Mouse (Mus musculus) thymus, postnatal 0 days (tissue): ENCODE data around the gene Tnfaip3. TPM values are rescaled to one million over a fixed set of nuclear protein-coding genes. Genes with fewer than 3 reads are reported as not detected.

Experiments used
- DNase-seq: peaks from one replicate; pipeline ENCODE4 v3.0.0-alpha.2; 2015; ENCODE audit warnings: low spot score
- polyA plus RNA-seq: library from polyadenylated mRNA; unstranded; fragments of >200 nt; fragmentation: Nextera tagmentation; extraction: Ambion mirVana; gene quantifications from 2 replicates; pipeline ENCODE4 v1.2.1, GENCODE M21; 2015

Tnfaip3 gene
- polyA plus RNA-seq = 26.6 and 27.6 TPM in 2 replicates

- DNase-seq = peak; percentile 96
Observed at GRCm38 (mm10) chr10:19015257-19015862, at the start of gene Tnfaip3. Tnfaip3 (minus strand) TSS chr10:19015657.

- DNase-seq = no peak
Observed at GRCm38 (mm10) chr10:19064651-19065601, 49.5 kb upstream of the Tnfaip3 start.

GRCm38 (mm10) chr10:19063670-19064069, 48.2 kb upstream of the Tnfaip3 start:
- DNase-seq = peak; percentile 7

- no peak for DNase-seq
Observed at GRCm38 (mm10) chr10:19063208-19063607, 47.8 kb upstream of the Tnfaip3 start.

- peak; percentile 87 for DNase-seq
Observed at GRCm38 (mm10) chr10:19062098-19062905, 46.8 kb upstream of the Tnfaip3 start.

GRCm38 (mm10) chr10:19061201-19061600, 45.7 kb upstream of the Tnfaip3 start:
- DNase-seq = peak; percentile 6

- DNase-seq = no peak
Observed at GRCm38 (mm10) chr10:19053524-19053923, 38.1 kb upstream of the Tnfaip3 start.

GRCm38 (mm10) chr10:19045986-19046385, 30.5 kb upstream of the Tnfaip3 start:
- DNase-seq = no peak

- DNase-seq = no peak
Observed at GRCm38 (mm10) chr10:19044765-19045516, 29.5 kb upstream of the Tnfaip3 start.

- DNase-seq = peak; percentile 58
Observed at GRCm38 (mm10) chr10:19043529-19044262, 28.2 kb upstream of the Tnfaip3 start.

- no peak for DNase-seq
Observed at GRCm38 (mm10) chr10:19040147-19040546, 24.7 kb upstream of the Tnfaip3 start.

GRCm38 (mm10) chr10:19034764-19035163, 19.3 kb upstream of the Tnfaip3 start:
- DNase-seq = no peak

GRCm38 (mm10) chr10:19033696-19034095, 18.2 kb upstream of the Tnfaip3 start:
- DNase-seq = no peak

GRCm38 (mm10) chr10:19031875-19032274, 16.4 kb upstream of the Tnfaip3 start:
- no peak for DNase-seq

GRCm38 (mm10) chr10:19030628-19031027, 15.2 kb upstream of the Tnfaip3 start:
- DNase-seq = no peak

- no peak for DNase-seq
Observed at GRCm38 (mm10) chr10:19026710-19027109, 11.3 kb upstream of the Tnfaip3 start.

GRCm38 (mm10) chr10:19024353-19024752, 8.9 kb upstream of the Tnfaip3 start:
- DNase-seq = no peak

- DNase-seq = no peak
Observed at GRCm38 (mm10) chr10:19023622-19024326, 8.3 kb upstream of the Tnfaip3 start.

- DNase-seq = no peak
Observed at GRCm38 (mm10) chr10:19022272-19022671, 6.8 kb upstream of the Tnfaip3 start.
